Mouse (Mus musculus): ENCODE results near the gene Pitpna. TPM values are rescaled to one million over a fixed set of nuclear protein-coding genes. Genes with fewer than 3 reads are reported as not detected.

Gene Pitpna
- total and polyA plus RNA-seq, 3 experiments: 57.2 to 99.1 (median 96.6) TPM

DNA sequence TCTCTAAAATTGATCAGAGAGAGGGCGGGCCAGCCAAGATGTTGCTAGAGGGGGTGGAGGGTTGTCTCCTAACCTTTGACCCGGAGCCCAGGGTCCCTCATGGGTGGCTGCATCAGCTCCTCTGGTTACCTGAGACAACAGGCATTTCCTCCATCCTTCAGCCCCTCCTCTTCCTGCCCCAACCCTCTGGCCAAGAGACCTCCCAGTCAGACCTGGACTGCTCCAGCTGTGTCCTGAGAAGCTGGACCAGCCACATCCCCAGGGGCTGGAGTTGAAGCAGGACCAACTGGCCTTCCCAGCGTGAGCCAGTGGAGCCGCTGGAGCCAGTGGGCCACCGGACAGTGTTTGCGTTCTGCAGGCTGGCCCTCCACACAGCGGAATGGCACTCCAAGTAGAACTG lies 62.4 kb downstream of the Pitpna start, which contains the start of gene Myo1c:
Gene Myo1c (plus strand): TSS at position 194 of the 400 bp plus-strand sequence.
- Histone ChIP-seq H3K9ac (ENCODE audit: low read depth, low read length) (peak within 1 kb of the TSS; percentile 98), H3K79me2 (replicated peaks; ENCODE audit: control insufficient read depth, insufficient read depth, low read length) (no peaks in the 10 kb centered on the region), H3K4me3 (peak within 1 kb of the TSS; percentile 69), H3K36me3 (ENCODE audit: control insufficient read depth, insufficient read depth, low read length) (peaks cover 2% of the 10 kb centered on the region; the same call in 1 of the 2 replicates), H3K27ac (peak within 1 kb of the TSS; percentile 98), H3K4me1 (ENCODE audit: control insufficient read depth, insufficient read depth, low read length) (peaks cover 36% of the 10 kb centered on the region), H3K27me3 (ENCODE audit: control insufficient read depth, insufficient read depth, low read length) (no peaks in the 10 kb centered on the region)
- intact Hi-C loops (cut with DNase I): no loop called here
- peak; percentile 83 to 85 for DNase-seq
- WGBS: 31% methylated on average over 7 of the region's 7 CpGs
- TF ChIP-seq EP300 (IDR thresholded peaks at IDR 0.05; ENCODE audit: insufficient read depth, low read depth, low read length) (peak; percentile 91), CTCF (IDR thresholded peaks at IDR 0.05) (no peak), POLR2A (IDR thresholded peaks at IDR 0.05; ENCODE audit: insufficient read depth, low read depth, low read length) (peak; percentile 95)

DNA sequence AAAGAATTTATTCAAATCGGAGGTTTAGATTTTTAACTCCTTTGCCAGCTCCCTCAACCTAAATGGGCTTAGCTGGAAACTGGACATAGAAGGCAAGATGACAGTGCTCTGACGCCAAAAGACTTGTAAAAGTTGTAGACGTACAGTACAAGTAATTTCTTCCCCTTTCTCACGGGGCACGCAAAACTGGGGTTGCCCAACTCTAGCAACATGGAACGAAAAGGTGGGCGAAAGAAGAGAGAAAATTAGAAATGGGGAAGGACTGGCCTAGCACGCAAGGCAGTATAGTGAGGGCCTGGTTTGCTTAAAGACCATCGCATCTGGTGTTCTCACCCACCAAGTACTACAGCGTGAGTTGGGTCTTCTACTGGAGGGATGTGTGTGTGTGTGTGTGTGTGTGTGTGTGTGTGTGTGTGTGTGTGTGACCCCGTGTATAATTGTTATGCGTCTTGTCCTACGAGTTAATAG lies 63.1 kb downstream of the Pitpna start:
- intact Hi-C loops (cut with DNase I): loop anchor here (1.0 kb wide), 1 partner anchor 20 kb away; no protein-coding TSS in a partner anchor
- Histone ChIP-seq H3K36me3 (ENCODE audit: control insufficient read depth, insufficient read depth, low read length) (peaks cover 2% of the 10 kb centered on the region; the same call in 1 of the 2 replicates), H3K4me3 (peak overlapping the region; percentile 69), H3K4me1 (ENCODE audit: control insufficient read depth, insufficient read depth, low read length) (peaks cover 37% of the 10 kb centered on the region), H3K27ac (peak overlapping the region; percentile 98), H3K79me2 (replicated peaks; ENCODE audit: control insufficient read depth, insufficient read depth, low read length) (no peaks in the 10 kb centered on the region), H3K9ac (ENCODE audit: low read depth, low read length) (peak overlapping the region; percentile 98), H3K27me3 (ENCODE audit: control insufficient read depth, insufficient read depth, low read length) (no peaks in the 10 kb centered on the region)
- 29% methylated on average over 13 of the region's 13 CpGs for WGBS
- TF ChIP-seq EP300 (IDR thresholded peaks at IDR 0.05; ENCODE audit: insufficient read depth, low read depth, low read length) (no peak), CTCF (IDR thresholded peaks at IDR 0.05) (no peak), POLR2A (IDR thresholded peaks at IDR 0.05; ENCODE audit: insufficient read depth, low read depth, low read length) (no peak)
- no peak for DNase-seq

DNA sequence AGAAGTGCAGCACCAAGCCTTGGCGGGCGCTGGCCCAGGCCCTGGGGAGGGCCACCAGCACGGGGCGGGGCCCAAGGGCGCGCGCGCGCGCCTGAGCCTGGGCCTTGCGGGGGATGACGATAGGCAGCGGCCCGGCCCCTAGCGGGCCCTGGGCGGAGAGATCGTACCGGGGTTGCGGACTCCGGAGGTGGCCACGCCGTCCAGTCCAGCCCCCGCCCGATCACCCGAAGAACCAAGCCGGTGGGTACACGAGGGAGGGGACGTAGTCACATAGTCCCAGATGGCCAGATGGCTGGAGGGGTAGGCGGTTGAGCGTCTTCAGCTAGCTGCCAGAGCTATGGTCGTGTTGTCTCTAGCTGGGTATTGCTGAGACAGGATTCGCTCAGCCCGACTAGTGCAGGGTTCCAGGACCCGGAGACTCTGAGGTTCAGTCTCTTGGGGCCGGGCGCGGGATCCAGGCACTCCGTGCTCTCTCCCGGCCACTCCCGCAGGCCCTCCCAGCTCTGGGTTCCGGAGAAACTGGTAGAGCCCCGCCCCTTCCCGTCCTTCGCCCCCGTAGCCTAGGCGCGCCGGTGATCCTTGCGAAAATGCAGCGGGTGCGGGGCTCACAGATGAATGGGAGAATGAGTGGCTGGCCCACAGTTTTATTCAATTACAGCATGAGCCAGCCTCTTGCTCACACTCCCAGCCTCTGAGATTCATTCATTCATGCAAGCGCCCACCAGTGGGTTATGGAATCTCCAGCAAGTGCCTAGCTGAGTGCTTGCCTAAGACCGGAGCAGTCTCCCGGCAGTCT lies 63.7 kb downstream of the Pitpna start:
- peak overlapping the region; percentile 69 for H3K4me3 ChIP-seq
- TF ChIP-seq EP300 (IDR thresholded peaks at IDR 0.05; ENCODE audit: insufficient read depth, low read depth, low read length): no peak
- TF ChIP-seq CTCF (IDR thresholded peaks at IDR 0.05): peak; percentile 29
- TF ChIP-seq POLR2A (IDR thresholded peaks at IDR 0.05; ENCODE audit: insufficient read depth, low read depth, low read length): peak; percentile 71
- H3K36me3 ChIP-seq (ENCODE audit: control insufficient read depth, insufficient read depth, low read length): peaks cover 2% of the 10 kb centered on the region; the same call in 1 of the 2 replicates
- peak overlapping the region; percentile 98 for H3K9ac ChIP-seq (ENCODE audit: low read depth, low read length)
- H3K79me2 ChIP-seq (replicated peaks; ENCODE audit: control insufficient read depth, insufficient read depth, low read length): no peaks in the 10 kb centered on the region
- peaks cover 37% of the 10 kb centered on the region for H3K4me1 ChIP-seq (ENCODE audit: control insufficient read depth, insufficient read depth, low read length)
- intact Hi-C loops (cut with DNase I): loop anchor here (1.0 kb wide), 1 partner anchor 20 kb away; no protein-coding TSS in a partner anchor
- H3K27ac ChIP-seq: peak overlapping the region; percentile 98
- DNase-seq: peak; percentile 89 to 92
- WGBS: under 1% methylated on average over 54 of the region's 54 CpGs
- no peaks in the 10 kb centered on the region for H3K27me3 ChIP-seq (ENCODE audit: control insufficient read depth, insufficient read depth, low read length)

DNA sequence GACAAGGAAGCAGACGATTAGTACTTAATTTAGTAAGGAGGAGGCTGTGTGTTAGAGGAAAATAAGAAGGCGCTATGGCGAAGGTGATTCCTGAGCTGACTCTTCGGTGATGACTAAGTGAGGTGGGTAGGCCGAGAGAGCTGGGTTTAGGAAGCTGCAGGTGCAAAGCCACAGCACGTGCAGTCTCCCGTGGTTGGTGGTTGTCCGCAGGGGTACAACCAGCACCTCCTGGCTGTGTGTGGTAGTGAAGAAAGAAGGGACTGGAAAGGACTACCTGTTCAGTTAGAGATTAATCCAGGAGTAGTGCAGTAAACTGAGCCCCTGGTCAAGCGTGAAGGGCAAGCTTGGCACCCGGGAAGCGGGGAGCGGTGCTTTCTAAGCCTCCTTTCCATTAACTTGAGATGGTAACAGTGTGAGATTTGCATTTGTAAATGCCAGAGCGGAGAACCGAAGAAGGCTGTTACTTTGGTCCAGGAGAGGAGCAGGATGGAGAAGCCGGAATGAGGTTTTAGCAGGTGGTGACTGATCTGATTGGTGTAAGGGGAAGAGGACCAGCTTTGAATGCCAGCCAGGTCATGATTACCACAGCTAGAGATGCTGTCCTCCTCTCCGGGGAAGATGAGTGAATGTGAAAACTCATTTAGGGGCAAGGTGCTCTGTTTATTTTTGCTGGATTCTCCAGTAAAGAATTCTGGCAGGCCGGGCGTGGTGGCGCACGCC lies 64.5 kb downstream of the Pitpna start:
- DNase-seq: peak in 1 of 2 experiments; percentile 19
- intact Hi-C loops (cut with DNase I): no loop called here
- H3K79me2 ChIP-seq (replicated peaks; ENCODE audit: control insufficient read depth, insufficient read depth, low read length): no peaks in the 10 kb centered on the region
- no peaks in the 10 kb centered on the region for H3K27me3 ChIP-seq (ENCODE audit: control insufficient read depth, insufficient read depth, low read length)
- 33% methylated on average over 20 of the region's 20 CpGs for WGBS
- H3K4me3 ChIP-seq: peak overlapping the region; percentile 69
- H3K4me1 ChIP-seq (ENCODE audit: control insufficient read depth, insufficient read depth, low read length): peaks cover 41% of the 10 kb centered on the region
- H3K27ac ChIP-seq: peak overlapping the region; percentile 98
- peaks cover 2% of the 10 kb centered on the region; the same call in 1 of the 2 replicates for H3K36me3 ChIP-seq (ENCODE audit: control insufficient read depth, insufficient read depth, low read length)
- H3K9ac ChIP-seq (ENCODE audit: low read depth, low read length): peak overlapping the region; percentile 98
- no peak for TF ChIP-seq POLR2A (IDR thresholded peaks at IDR 0.05; ENCODE audit: insufficient read depth, low read depth, low read length)
- TF ChIP-seq EP300 (IDR thresholded peaks at IDR 0.05; ENCODE audit: insufficient read depth, low read depth, low read length): no peak
- no peak for TF ChIP-seq CTCF (IDR thresholded peaks at IDR 0.05)

DNA sequence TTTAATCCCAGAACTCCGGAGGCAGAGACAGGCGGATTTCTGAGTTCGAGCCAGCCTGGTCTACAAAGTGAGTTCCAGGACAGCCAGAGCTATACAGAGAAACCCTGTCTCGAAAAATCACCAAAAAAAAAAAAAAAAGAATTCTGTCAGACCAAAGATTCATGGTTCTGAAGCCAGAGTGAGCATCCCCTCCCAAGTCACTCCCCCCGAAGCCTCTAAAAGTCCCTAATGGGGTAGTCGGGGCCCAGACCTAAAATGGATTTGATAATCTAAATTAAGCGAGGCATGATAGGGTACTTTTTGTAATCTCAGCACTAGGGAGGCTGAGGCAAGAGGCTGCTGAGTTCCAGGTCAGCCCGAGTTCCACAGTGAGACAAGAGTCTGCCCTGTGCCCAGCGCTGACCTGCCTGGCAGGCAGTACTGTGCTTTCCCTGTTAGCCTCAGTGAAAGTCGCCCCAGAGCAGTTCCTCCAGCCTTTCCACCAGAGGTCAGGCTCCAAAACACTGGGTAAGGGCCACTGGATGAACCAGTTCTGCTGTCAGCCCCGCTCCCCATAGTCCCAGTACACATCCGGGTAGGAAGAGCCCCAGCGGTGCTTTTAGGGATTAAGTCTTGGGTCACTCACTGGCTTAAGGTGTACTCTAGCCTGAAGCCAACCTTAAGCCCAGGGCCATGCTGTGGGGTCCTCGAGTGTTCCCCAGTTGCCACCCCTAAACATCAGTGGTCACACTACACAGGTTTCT lies 65.2 kb downstream of the Pitpna start:
- intact Hi-C loops (cut with DNase I): no loop called here
- Histone ChIP-seq H3K4me1 (ENCODE audit: control insufficient read depth, insufficient read depth, low read length) (peaks cover 37% of the 10 kb centered on the region), H3K36me3 (ENCODE audit: control insufficient read depth, insufficient read depth, low read length) (peaks cover 2% of the 10 kb centered on the region; the same call in 1 of the 2 replicates), H3K79me2 (replicated peaks; ENCODE audit: control insufficient read depth, insufficient read depth, low read length) (no peaks in the 10 kb centered on the region), H3K27me3 (ENCODE audit: control insufficient read depth, insufficient read depth, low read length) (no peaks in the 10 kb centered on the region), H3K4me3 (peak overlapping the region; percentile 48), H3K9ac (ENCODE audit: low read depth, low read length) (peak overlapping the region; percentile 72), H3K27ac (peak overlapping the region; percentile 99)
- WGBS: 38% methylated on average over 14 of the region's 14 CpGs
- peak; percentile 52 to 54 for DNase-seq
- peak; percentile 38 for TF ChIP-seq CTCF (IDR thresholded peaks at IDR 0.05)
- TF ChIP-seq POLR2A (IDR thresholded peaks at IDR 0.05; ENCODE audit: insufficient read depth, low read depth, low read length): no peak

All from heart, adult 2 months (tissue).